Mouse (Mus musculus) G1E (cell line): Measurements from ENCODE around the gene Spns2. TPM values are rescaled to one million over a fixed set of nuclear protein-coding genes. Genes with fewer than 3 reads are reported as not detected.
A peak's percentile ranks its signal among the peaks of the same experiment; 100 is the strongest.

Experiments
- ATAC-seq: 2 replicates; pipeline ENCODE4 v1.8.0; 2016; ENCODE audit warnings: mild to moderate bottlenecking; ENCODE audit not compliant: insufficient number of reproducible peaks, poor library complexity, low FRiP score, severe bottlenecking; ENCODE audit errors: extremely low read depth
- DNase-seq: peaks from one replicate; pipeline ENCODE4 v3.0.0; 2012; ENCODE audit warnings: low spot score
- H3K27me3 ChIP-seq: 2 replicates; pipeline ENCODE4 v1.6.1; 2012; ENCODE audit warnings: mild to moderate bottlenecking, low read length, inconsistent platforms; ENCODE audit not compliant: insufficient read depth
- H3K36me3 ChIP-seq: replicated peaks from 2 replicates; pipeline ENCODE3; 2012; ENCODE audit warnings: mild to moderate bottlenecking, inconsistent platforms
- H3K4me1 ChIP-seq: 2 replicates; pipeline ENCODE4 v1.6.1; 2012; ENCODE audit warnings: low read depth, low read length, inconsistent platforms, mixed read lengths; ENCODE audit not compliant: insufficient read depth
- H3K4me3 ChIP-seq: 2 replicates; pipeline ENCODE4 v1.5.1; 2012; ENCODE audit warnings: low read depth, mild to moderate bottlenecking, inconsistent platforms, low read length, moderate library complexity, mixed read lengths
- H3K9me3 ChIP-seq: replicated peaks from 2 replicates; pipeline ENCODE4 v1.6.1; 2012; ENCODE audit warnings: inconsistent platforms
- CTCF ChIP-seq: IDR thresholded peaks from 2 replicates; pipeline ENCODE4 v1.5.1; 2012; ENCODE audit warnings: low read depth, low read length, inconsistent platforms, mixed read lengths
- GATA1 ChIP-seq: IDR thresholded peaks from 2 replicates; pipeline ENCODE4 v1.6.1; 2012; ENCODE audit warnings: borderline replicate concordance, low read length, inconsistent platforms, mixed read lengths
- GATA2 ChIP-seq: IDR thresholded peaks from 2 replicates; pipeline ENCODE4 v1.6.1; 2012; ENCODE audit warnings: low read depth, low read length, inconsistent platforms, borderline replicate concordance
- POLR2AphosphoS5 ChIP-seq: IDR thresholded peaks from 2 replicates; pipeline ENCODE4 v1.6.1; 2012; ENCODE audit warnings: low read depth, low read length, inconsistent platforms; ENCODE audit not compliant: insufficient replicate concordance
- TAL1 ChIP-seq: conservative IDR thresholded peaks from 2 replicates; pipeline ENCODE4 v1.6.1; 2012; ENCODE audit warnings: low read depth, low read length, inconsistent platforms, mixed read lengths
- polyA plus RNA-seq: library from polyadenylated mRNA; stranded (reverse); fragments of >175 nt; gene quantifications from 2 replicates; pipeline ENCODE4 v1.2.3, GENCODE M21; 2012
- total RNA-seq, 2 experiments: library from RNA; stranded (forward) in 1 of 2; stranded (reverse) in 1 of 2; fragments of 200-1000 nt in 1 of 2; fragments of >200 nt in 1 of 2; fragmentation: Nextera tagmentation in 1 of 2; gene quantifications; 2 replicates each; pipeline ENCODE4 v1.2.3; 2014 to 2017

Spns2 gene
- total and polyA plus RNA-seq, 3 experiments: 29.3 to 129 (median 113) TPM

DNA sequence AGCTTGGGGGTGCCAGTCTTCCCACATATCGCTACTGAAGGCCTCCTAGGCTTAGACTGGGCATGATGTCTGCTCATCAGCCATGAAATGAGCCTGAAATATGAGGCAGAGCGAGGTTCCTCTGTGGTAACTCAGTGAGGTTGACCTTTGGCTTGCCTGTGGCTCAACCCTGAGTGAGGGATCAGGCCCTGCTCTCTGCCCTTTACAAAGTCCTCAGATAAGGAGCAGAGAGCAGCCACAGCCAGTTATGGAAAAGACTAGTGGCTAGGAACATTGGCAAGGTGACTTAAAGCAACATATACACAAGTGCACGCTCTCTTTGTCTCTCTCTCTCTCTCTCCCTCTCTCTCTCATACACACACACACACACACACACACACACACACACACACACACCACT, 14.8 kb downstream of the Spns2 start:
- peaks cover 100% of the 10 kb centered on the region for H3K4me1 ChIP-seq
- H3K27me3 ChIP-seq: no peaks in the 10 kb centered on the region
- H3K36me3 ChIP-seq: peaks cover 93% of the 10 kb centered on the region
- DNase-seq (no peak), ATAC-seq (no peak)
- TF ChIP-seq CTCF (no peak), TAL1 (no peak), POLR2AphosphoS5 (no peak), GATA2 (no peak), GATA1 (no peak)
- peak overlapping the region; percentile 68; the same call in 1 of the 2 replicates for H3K4me3 ChIP-seq
- H3K9me3 ChIP-seq: no peaks in the 10 kb centered on the region

DNA sequence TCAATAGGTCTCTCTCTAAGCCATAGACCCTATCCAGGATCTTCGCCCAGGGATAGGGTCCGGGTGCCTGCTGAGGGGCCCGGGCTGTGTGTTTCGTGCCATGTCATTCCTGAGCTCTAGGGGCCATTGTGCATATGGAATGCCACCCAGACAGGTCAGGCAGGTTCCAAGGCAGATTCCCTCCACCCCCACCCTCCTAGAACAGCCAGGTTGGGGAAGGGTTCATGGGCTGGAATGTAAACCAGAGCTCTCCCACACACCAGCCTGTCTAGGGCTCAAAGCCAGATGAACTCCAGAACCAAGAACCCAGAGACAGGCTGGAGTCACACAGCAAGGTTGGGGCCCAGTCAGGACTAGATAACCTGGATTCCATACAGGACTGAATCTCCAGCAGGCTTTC, 16.2 kb downstream of the Spns2 start:
- H3K27me3 ChIP-seq: no peaks in the 10 kb centered on the region
- H3K4me1 ChIP-seq: peaks cover 100% of the 10 kb centered on the region
- no peak overlapping the region for H3K4me3 ChIP-seq
- H3K9me3 ChIP-seq: no peaks in the 10 kb centered on the region
- TF ChIP-seq GATA2 (no peak), CTCF (no peak), GATA1 (no peak), POLR2AphosphoS5 (no peak), TAL1 (no peak)
- peaks cover 93% of the 10 kb centered on the region for H3K36me3 ChIP-seq
- no peak for ATAC-seq
- no peak for DNase-seq

DNA sequence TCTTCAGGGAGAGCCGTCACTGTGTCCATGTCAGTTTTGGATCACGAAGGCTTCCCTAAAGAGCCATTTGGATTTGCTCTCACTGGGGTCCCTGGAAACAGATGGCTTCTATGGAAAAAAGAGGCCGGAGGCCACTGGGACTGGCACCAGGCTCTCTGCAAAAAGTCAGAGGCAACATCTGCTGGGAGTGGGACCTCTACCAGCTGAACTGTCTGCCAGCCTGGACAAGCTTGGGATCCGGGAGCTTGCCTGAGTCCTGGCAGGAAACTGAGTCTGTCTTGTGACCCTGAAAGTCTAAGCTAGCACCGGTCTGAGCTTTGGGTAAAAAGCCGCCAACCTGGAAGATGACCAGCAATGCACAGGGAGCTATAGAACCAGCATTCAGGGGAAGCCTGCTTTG, 18.3 kb downstream of the Spns2 start:
- peaks cover 99% of the 10 kb centered on the region for H3K4me1 ChIP-seq
- TF ChIP-seq GATA1: no peak
- TF ChIP-seq POLR2AphosphoS5: no peak
- no peak for TF ChIP-seq TAL1
- TF ChIP-seq GATA2: no peak
- TF ChIP-seq CTCF: no peak
- H3K4me3 ChIP-seq: no peak overlapping the region
- H3K9me3 ChIP-seq: no peaks in the 10 kb centered on the region
- H3K27me3 ChIP-seq: no peaks in the 10 kb centered on the region
- ATAC-seq (no peak), DNase-seq (no peak)
- peaks cover 81% of the 10 kb centered on the region for H3K36me3 ChIP-seq

DNA sequence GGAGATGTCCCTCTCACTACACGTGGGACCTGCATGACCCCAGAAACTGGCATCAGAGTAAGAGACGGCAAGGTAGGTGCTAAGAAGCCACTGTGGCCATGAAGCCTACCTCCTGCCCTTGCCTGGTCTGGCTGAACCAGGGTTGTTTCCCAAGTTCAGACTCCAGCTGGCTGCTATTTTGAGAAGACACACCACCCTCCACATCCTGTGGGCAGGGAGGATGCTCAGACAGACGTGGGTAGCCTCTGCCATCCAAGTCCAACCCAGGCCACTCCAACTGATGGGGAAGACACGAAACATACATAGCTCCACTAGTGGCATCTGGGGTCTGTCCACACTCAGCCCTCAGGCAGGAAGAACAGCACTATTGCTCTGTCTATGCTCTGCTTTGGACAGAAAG, 19.7 kb downstream of the Spns2 start:
- no peak overlapping the region; the same call in 1 of the 2 replicates for H3K4me3 ChIP-seq
- no peaks in the 10 kb centered on the region for H3K27me3 ChIP-seq
- DNase-seq (no peak), ATAC-seq (no peak)
- TF ChIP-seq CTCF (no peak), POLR2AphosphoS5 (0 out of 2 replicates have a peak, but pooled peaks have one; percentile 35), GATA1 (no peak)
- peaks cover 85% of the 10 kb centered on the region for H3K36me3 ChIP-seq
- H3K4me1 ChIP-seq: peaks cover 100% of the 10 kb centered on the region
- H3K9me3 ChIP-seq: no peaks in the 10 kb centered on the region

DNA sequence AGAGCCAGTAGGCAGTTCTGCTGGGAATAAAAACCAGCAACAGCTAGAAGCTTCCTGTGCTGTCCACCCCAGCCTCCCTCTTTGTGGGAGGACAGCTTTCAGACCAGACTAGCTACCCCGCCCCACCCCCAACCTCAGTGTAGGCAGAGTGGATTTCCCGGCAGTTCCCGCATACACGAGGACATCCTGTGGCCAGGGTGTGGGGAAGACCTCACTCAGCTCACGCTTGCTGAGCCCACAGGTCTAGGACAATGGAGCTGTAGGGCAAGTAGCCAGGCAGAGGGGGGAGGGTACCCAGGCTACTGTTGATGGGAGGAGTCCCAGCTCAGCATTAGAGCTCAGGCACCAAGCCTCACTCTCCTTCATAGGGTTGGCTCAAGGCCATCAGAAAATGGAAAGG, 20.5 kb downstream of the Spns2 start:
- Histone ChIP-seq H3K4me1 (peaks cover 100% of the 10 kb centered on the region), H3K9me3 (no peaks in the 10 kb centered on the region), H3K27me3 (no peaks in the 10 kb centered on the region), H3K4me3 (peak overlapping the region; percentile 56; the same call in 1 of the 2 replicates), H3K36me3 (peaks cover 86% of the 10 kb centered on the region)
- ATAC-seq: no peak
- DNase-seq: no peak
- TF ChIP-seq TAL1: no peak
- TF ChIP-seq GATA1: no peak
- no peak for TF ChIP-seq GATA2
- no peak for TF ChIP-seq POLR2AphosphoS5
- TF ChIP-seq CTCF: no peak

GRCm38 (mm10) chr11:72468525-72468924, 21.2 kb downstream of the Spns2 start:
- Histone ChIP-seq H3K27me3 (no peaks in the 10 kb centered on the region), H3K4me1 (peaks cover 99% of the 10 kb centered on the region), H3K9me3 (no peaks in the 10 kb centered on the region), H3K36me3 (peaks cover 86% of the 10 kb centered on the region), H3K4me3 (peak overlapping the region; percentile 45; the same call in 1 of the 2 replicates)
- TF ChIP-seq CTCF (no peak), TAL1 (no peak), GATA1 (no peak), GATA2 (no peak), POLR2AphosphoS5 (no peak)
- ATAC-seq: no peak
- no peak for DNase-seq
